Mouse (Mus musculus) testis, adult 2 months (tissue): ENCODE data around the gene Lrig1.

Experiments
- CTCF ChIP-seq: fragments of 200-500 bp; IDR thresholded peaks from 2 replicates; pipeline ENCODE4 v1.5.1; 2012; ENCODE audit warnings: low read depth, mild to moderate bottlenecking, inconsistent platforms, low read length, moderate library complexity; ENCODE audit not compliant: control insufficient read depth, insufficient read depth, insufficient replicate concordance
- POLR2A ChIP-seq: fragments of 200-500 bp; IDR thresholded peaks from 2 replicates; pipeline ENCODE4 v1.6.1; 2012; ENCODE audit warnings: low read depth, mild to moderate bottlenecking, inconsistent platforms, low read length, moderate library complexity; ENCODE audit not compliant: control insufficient read depth

DNA sequence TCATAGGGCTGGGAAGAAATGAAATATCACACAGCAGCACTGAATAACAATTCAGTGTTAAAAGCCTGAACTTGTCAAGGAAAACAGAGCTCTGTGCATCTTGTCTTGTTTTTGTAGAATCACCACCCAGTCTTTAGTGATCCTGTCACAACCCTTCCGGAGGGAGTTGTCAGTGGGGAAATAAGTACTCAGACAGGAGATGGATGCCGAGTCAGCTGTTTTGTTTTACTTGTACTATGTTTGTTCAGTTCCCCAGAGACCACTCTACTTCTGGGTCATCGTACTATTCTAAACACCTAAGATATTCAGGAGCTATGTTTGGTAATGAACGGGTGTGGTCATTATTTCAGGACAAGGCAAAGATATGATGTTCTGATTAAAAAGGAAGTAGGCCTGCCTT is 111.6 kb downstream of the Lrig1 start:
- TF ChIP-seq POLR2A (no peak), CTCF (no peak)
